Mouse (Mus musculus) heart, postnatal 4 days (tissue): Measurements from ENCODE around the gene Gart. TPM values are rescaled to one million over a fixed set of nuclear protein-coding genes. Genes with fewer than 3 reads are reported as not detected.
"Not testable (repeated sequence)": the region's sequence is repeated elsewhere in the genome, so short reads cannot be mapped to it uniquely, and the experiment has no call there.

Experiments
- DNase-seq: peaks from one replicate; pipeline ENCODE4 v3.0.0; 2021
- total RNA-seq, 2 experiments: library from RNA; stranded (reverse); gene quantifications; 2 replicates each; pipeline ENCODE4 v1.2.3; 2021

The Gart gene
- total RNA-seq, 2 experiments from 2014 or later, result 71.2 to 77.2 TPM

DNA sequence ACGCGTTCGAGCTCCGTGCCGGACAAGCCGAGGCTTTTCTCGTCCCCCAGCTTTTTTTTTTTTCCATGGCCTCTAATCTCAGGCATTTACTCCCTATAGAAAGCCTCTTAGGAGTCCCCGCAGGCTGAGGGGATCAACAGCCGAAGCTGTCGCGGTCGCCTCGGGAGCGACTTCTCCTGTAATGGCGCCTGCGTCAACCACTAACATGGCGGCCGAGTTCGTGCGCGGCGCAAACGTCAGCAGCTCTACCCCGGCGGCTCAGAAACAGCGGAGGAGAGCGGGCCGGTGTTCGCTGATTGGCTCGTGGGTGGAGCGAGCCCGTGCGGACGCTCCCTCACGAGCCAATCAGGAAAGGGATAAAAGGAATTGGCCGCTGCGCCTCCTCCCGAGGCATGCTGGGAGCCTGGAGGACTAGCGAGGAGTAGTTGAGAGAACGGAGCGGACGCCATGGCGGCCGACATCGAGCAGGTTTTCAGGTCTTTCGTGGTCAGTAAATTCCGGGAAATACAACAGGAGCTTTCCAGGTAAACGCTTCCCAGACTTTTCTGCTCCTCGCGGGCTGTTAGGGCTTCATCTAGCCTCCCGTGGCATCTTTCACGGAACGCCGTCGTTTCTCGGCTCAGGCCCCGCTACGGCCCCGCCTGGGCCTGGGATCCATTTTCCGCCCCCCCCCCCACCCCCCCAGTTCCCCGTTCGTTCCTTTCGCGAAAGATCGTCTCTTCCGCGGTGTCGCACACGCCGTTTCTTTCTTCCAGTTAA lies 888 bp upstream of the Gart start, which contains the start of gene Son:
Son (plus strand) TSS at position 46 of the 759 bp plus-strand sequence.
- DNase-seq, result peak; percentile 96

DNA sequence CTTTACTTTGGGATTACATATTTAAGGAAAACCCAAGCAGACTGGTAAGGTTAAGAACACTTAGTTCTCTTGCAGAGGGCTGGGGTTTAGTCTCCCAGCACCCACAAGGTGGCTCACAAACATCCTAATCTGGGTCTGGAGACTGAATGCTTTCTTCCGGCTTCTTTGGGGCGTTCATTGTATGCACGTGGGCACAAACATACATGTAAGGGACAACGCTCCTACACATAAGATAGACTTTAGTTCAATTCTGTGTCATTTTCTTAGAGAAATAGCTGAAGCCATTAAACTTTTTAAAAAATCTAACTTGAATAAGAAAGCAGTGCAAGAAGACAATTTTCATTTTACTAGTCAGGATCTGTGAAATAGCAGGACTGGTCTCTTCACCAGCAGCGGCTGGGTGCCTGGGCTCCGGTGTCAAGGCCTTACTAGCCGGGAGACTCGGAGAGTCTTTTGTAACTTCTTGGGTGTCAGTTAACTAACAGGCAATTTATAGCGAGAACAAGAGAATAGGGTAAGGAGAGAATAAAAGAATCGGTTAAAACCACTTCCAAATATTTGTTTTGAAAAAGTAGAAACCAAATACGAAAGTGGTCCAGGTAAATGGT lies 653 bp downstream of the Gart start:
- no peak for DNase-seq

DNA sequence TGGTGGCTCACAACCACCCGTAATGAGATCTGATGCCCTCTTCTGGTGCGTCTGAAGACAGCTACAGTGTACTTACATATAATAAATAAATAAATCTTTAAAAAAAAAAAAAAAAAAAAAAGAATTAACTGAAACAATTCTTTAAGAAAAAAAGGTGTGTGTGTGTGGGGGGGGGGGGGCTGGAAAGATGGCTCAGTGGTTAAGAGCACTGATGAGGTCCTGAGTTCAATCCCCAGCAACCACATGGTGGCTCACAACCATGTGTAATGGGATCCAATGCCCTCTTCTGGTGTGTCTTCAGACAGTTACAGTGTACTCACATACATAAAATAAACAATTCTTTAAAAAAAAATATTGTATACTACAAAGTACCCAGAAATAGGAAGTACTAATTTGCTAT lies 1.3 kb downstream of the Gart start:
- DNase-seq, result not testable (repeated sequence)

DNA sequence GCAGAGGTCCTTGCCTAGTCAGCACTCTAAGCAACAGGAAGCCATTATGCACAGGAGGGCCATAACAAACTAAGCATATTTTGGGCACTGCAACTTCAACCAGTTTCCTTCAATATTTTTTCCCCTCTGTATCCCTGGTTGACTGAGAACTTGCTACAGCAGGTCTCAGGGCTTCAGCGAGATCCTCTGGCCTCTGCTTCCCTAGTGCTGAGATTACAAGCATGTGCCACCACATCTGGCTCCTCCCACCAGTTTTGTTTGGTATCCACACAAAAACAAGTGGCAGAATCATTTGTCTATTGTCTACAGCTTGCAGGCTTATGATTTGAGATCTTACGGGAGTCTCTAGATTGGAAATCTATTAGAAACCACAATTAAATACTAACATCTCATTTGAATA lies 1.9 kb downstream of the Gart start:
- no peak for DNase-seq

DNA sequence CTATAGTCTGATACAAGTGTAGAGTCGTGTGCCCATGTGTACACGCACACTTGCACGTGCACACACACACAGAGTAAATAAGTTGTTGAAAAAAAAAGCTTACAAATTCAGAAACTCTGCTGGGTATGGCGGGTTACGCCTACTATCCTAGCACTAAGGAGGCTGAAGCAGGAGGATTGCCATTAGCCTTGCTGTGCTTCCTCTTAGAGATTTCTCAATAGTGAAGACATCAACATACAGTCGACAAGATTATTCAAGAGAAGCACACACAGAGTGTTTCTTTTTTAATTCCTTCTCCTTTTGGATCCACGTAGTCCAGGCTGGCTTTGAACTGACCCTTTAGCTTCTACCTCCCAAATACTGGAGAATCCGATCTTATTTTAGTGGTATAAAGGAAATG lies 6.6 kb downstream of the Gart start:
- no peak for DNase-seq

DNA sequence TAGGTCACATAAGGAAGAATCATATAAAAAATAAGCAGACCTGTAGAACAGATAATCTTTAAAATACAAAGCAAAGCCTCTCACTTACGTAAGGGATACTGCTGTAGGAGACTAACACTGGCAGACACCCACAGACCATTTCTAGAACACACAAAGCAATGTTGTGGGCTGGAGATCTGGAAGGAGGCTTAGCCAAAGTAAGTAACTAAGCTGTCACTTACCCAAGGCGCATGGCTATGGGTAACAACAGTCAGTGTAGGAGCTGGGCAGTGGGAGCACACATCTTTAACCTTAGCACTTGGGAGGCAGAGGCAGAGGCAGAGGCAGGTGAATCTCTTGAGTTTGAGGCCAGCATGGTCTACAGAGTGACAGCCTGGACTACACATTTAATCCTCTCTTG lies 7.1 kb downstream of the Gart start:
- no peak for DNase-seq

DNA sequence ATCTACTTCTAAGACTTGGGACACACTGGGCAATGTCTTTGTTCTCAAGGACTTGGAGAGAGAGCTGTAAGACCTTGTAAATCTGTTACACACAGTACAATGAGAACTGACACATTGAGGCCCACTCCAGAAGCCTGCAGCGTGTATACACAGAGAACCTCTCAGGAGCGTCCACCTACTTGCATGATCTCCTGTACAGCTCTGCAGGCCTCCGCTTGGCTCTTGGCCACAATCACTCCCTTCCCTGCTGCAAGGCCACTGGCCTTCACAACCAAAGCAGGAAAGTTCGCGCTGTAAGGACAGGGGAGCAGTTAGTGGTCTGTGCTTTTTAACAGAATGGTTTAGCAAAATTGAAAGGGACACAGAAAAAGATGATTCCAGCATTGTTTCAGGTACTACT lies 7.6 kb downstream of the Gart start:
- no peak for DNase-seq

DNA sequence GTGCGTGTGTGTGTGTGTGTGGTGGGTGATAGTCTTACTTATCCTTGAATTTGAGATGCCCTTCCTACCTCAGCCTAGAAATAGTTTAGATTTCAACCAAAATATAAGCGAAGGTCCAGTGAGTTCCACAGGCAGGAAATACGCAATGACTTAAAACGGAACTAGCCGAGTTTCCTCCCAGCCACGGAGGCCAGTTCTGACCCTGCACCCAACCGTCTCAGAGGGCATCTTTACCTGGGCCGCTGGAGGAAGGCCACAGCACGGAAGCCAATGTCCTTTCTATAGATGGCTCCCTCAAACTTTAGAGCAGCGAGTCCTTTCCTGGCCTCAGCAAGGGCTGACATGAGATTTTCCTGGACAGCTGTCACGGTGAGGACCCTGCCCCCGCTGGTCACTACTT lies 13.1 kb downstream of the Gart start:
- DNase-seq, result no peak

DNA sequence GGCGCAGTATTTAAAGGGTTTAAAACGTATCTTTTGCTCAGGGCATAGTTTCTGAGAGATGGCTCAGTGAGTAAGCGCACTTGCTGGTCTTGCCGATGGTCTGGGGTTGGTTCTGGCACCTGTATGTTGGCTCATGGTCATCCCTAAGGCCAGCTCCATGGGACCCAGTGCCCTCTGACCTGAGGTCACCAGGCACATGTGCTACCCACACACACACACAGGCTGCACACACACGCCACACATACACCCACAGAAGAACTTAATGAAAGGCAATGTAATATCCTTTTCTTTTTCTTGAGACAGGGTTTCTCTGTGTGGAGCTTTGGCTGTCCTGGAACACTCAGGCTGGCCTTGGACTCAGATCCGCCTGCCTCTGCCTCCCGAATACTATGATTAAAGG lies 13.8 kb downstream of the Gart start:
- DNase-seq, result no peak

DNA sequence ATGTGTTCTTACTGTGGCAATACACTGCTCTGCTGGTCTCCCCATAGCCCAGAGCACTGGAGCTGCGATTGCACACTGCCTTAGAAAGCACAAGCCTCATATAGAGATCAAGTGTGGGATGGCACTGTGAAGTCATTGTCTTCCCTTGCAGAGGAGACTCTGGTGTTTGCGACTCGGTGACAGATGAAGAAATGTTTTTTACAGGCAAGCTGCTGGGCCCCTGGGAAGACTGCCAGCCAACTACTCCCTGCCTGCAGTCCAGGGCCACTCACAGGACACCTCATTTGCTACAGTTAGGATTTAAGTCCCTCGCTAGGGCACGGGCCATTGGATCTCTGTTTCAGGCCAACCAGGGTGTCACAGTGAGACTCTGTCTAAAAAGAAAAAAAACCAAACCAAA lies 14.3 kb downstream of the Gart start:
- no peak for DNase-seq

DNA sequence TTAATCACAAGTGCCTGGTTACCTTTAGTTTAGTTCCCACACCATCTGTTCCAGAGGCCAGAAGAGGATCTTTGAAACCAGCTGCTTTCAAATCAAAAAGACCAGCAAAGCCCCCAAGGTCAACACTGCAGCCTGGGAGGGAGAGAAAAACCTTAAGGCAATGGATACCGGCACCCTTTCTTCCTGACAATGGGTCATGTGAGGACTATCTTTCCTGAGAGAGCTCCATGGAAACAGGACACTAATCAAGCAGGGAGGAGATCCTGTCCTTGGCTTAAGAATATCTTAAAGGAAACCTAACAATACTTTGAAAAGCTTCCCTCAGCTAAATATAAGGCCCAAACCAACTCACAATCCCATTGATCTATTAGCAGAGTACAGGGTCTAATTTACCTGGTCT lies 16.2 kb downstream of the Gart start:
- no peak for DNase-seq

DNA sequence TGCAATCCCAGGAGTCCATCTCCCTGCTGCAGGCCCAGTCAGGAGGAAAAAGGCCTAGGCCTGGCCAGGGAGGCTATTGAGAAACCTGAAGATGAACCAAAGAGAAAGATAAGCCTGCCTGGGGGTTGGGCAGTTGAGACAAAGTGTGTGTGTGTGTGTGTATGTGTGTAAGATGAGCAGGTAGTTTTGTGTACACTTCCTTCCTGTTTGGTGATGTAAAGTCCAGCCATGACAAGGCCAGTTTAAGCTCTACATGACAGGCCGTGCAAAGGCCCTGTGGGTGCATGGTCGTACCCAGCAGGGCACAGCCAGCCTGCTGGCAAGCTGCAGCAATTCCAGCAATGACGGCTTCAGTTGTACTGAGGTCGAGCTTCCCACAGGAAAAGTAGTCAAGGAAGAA lies 17.0 kb downstream of the Gart start:
- DNase-seq, result no peak

DNA sequence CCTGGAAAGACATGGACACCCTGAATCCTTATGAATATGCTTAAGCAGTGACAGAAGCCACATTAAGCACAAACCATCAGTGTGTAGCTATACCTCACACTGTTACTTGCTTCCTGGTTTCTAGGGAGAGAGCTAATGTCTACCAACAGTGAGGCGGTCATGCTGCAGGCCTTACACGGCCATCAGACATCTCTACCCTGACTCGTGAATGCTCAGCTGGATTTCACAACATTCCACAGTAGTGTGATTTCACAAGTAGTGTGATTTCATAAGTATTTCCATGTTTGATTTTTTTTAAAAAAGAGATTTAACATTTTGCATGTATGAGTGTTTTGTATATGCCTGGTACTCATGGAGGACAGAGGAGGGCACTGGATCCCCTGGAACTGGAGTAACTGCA lies 18.1 kb downstream of the Gart start:
- DNase-seq, result no peak

DNA sequence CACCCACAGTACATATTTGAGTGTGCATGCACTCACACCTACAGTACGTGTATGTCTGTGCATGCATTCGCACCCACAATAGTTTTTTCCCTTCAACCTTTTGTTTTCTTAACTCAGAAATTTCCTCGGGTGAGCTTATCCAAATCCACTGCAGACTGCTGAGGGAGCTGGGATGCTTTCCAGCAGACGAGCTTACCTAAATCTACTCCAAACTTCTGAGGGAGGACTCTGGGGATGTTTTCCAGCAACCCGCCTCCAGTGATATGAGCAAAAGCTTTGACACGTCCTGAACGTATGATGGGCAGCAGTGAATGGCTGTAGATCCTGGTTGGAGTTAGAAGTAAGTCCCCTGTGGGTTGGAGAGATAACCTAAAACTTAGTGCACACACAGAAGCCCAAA lies 18.9 kb downstream of the Gart start:
- DNase-seq, result no peak

DNA sequence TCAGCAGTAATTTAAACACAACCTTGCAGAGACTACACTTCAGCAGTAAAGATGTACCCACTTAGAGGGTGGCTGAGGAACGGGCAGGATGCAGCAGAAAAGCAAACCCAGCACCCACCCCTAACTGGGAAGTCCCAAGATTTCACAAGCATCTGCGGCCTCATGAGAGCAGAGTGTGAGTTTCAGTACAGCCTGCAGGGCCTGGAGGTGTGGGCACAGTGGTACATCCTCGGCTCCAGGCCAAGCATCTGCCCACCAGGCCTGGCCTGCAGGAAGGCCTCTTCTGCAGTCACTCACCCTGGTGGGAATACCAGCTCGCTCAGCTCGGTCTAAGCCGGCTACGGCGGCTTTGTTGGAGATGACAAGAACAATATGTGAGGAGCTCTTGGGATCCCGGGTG lies 23.7 kb downstream of the Gart start:
- DNase-seq, result no peak

DNA sequence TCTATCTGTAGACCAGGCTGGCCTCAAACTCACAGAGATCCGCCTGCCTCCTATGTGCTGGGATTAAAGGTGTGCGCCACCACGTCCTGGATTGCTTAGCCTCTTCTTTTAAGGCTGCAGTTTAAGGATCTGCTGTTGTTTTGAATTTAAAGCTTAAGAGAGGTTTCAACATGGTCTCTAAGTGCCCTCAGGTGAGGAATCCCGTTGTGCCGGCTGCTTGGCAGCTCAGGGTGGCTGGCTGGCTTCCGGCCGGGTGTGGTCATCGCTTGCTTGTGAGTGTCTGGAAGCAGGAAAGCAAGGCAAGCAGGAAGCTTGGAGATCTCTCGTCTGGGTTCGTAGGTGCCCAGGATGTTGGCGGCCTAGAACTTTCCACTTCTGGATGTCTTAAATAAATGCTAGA lies 25.8 kb downstream of the Gart start:
- DNase-seq, result no peak

DNA sequence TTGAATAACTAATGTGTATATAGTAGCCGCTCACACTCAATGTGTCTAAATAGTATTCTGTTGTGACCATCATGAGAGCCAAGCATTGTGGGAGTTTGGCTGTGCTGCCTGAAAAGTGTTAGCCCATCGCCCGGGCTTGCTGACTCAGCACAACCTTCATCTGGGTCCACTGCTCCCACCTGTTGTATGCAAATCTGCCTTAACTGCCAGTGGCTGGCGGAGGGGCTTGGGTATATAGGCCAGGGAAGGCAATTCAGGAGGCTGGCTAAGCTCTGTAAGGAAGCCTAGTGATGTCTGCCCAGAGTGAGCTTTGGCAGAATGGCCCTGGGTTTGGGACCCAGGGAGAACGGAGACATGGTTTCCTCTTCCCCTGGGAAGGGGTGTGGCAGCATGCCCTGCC lies 26.6 kb downstream of the Gart start:
- DNase-seq, result no peak

DNA sequence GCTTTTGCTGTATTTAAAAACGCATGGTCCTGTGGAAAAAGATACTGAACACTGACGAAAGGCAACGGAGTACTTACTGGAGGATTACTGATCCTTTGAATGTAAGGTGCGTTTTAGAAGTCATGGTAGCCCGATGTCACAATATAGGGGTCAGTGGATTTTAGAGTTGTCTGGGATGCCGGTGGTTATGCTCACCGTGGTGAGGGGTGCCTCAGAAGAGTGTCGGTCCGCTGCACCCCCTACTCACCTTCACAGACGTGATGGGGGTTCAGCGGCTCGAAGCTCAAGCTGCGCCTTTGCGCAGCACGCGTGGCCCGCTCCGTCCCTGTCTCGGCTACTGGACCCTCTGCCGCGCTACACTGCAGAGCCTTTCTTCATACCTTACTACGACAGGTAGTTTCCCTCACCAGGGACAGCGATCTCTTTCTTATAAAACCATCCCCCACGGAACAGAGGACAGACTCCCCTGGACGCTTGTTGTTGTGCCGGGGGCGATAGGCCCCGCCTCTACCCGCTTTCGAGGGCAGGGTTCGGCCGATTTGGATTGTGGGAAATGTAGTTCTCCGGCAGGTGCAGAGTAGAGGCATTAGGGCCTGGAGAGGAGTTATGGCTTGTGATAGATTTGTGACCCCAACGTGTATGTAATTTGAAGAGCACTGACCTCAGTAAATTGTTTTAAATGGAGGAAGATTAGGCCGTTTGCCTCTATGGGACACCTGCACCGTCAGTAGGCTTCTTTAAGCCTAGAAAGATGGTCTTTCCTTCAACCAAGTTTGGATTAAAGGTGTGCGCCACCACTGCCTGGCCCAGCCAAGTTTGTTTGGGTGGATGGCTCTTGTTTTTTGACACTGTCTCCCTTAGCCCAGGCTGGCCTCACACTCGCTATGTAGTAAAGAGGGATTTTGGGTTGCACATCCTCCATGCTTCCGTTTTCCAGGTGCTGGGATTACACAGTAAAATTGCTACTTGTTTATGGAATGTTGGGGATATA lies 27.9 kb downstream of the Gart start, which contains the start of gene Dnajc28:
Dnajc28 (minus strand) TSS at position 516 of the 991 bp plus-strand sequence.
- DNase-seq, result peak; percentile 77

DNA sequence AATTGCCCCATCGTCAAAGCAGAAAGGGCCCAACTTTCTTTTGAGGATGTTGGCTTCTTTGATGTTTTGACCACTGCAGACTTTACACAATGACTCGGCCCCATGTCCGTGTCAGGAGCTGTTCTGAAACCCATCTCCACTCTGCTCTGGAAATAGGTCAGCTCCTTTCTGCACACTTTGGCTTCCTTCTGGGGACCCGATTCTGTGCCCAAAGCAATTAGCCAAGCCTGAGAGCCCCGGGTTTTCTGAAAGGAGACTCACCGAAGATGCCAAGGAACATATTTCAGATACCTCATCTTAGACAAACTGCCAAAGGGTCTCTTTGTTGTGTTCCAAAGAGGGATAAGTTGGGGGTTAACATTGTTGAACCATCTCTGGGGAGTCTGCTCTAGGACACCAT lies 32.2 kb downstream of the Gart start:
- no peak for DNase-seq

DNA sequence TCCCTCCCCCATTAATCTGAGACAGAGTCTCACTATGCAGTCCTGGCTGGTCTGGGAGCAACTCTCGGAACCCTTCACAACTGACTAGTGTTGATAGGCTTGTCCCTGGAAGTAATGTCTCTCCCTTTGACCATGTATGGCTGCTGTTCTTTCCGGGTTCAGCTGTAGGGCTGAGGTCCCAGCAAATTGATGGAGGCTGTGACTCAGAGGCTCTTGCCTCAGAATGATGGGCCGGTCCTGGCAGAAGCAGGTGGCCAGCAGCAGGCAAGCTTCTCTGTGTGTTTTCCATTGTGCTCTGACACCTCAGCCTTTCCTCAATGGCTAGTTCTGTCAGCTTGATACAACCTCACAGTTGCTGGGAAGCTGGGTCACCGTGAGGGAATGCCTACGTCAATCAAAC lies 34.2 kb downstream of the Gart start:
- no peak for DNase-seq

DNA sequence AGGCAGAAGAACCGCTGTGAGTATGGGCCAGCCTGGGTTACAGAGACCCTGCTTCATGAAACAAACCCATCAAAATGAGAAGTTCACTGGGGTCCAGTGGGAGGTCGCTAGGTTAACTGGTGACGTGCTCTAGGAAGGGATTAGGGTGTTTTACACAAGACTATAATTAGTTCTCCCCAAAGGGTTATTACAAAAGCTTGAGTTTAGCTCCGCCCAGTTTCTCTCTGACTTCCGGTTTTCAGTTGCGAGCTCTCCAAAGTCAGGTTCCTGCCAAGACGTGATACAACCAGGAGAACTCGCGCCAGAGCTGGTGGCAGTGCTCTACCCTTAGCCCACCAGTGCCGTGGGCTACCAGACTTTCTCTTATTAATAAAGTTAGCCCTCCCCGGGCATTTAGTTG lies 35.5 kb downstream of the Gart start:
- no peak for DNase-seq

DNA sequence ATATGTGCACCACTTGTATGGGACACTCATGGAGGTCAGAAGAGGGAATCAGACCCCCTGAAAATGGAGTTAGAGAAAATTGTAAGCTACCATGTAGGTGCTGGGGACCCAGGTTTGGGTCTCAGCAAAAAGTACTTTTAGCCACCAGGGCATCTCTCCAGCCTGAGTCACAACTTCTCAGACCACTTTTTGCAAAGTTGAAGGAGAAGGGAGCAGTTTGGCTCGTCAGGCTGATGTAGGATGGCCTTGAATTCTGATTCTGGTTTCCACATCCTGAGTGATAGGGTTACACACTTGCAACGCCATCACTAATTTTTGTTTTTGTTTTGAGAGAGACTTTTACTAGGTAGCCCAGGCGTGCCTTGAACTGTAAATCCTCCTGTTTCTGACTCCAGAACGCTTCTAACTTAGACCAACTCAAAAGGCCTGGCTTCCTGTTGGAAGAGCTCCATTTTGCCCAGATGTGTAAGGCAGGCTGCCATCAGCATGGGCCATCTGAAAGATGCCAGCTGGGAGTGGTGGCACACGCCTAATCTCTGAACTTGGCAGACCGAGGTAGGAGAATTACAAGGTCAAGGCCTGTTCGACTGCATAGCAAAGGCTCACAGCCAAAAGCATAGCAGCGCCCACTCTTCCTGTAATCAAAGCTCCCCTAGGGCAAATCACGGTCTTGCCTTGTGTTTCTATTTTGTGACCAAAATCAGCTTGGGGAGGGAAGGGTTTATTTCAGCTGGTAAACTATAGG lies 37.1 kb downstream of the Gart start:
- DNase-seq, result peak; percentile 61
